Mouse (Mus musculus) hematopoietic stem cell, adult 5-6 weeks (primary cell): ENCODE results near the gene Tmem213. TPM values are rescaled to one million over a fixed set of nuclear protein-coding genes. Genes with fewer than 3 reads are reported as not detected.
A peak's percentile ranks its signal among the peaks of the same experiment; 100 is the strongest.

Experiments
- ATAC-seq, 2 experiments: fragments of 125-278 bp in 1 of 2; replicated peaks in 1 of 2; 2 replicates each; pipeline ENCODE4 v1.8.0; 2016 to 2017; ENCODE audit warnings: inconsistent platforms in 2 of 2, mild to moderate bottlenecking in 2 of 2, moderate number of reproducible peaks in 2 of 2, low read depth in 1 of 2, moderate TSS enrichment in 1 of 2; ENCODE audit not compliant: low FRiP score in 2 of 2, poor library complexity in 2 of 2, severe bottlenecking in 2 of 2, insufficient read depth in 1 of 2, low TSS enrichment in 1 of 2
- total RNA-seq: library from RNA; stranded (forward); fragments of 172-1452, 232-1000 nt; gene quantifications from 2 replicates; pipeline ENCODE4 v1.2.3, GENCODE M21; 2017

Gene Tmem213
- total RNA-seq: not detected in 2 replicates

GRCm38 (mm10) chr6:38109160-38109795 is at the start of gene Tmem213:
Tmem213 (plus strand) TSS chr6:38109255.
- no peak for ATAC-seq

GRCm38 (mm10) chr6:38064621-38065020 is 44.4 kb upstream of the Tmem213 start:
- ATAC-seq: no peak

GRCm38 (mm10) chr6:38065122-38065500 is 43.9 kb upstream of the Tmem213 start:
- peak; percentile 28 to 34; a peak in 1 of 4 replicates for ATAC-seq

- ATAC-seq: peak; percentile 50 to 61; a peak in 2 of 4 replicates
These were observed 43.4 kb upstream of the Tmem213 start for GRCm38 (mm10) chr6:38065501-38066122.

GRCm38 (mm10) chr6:38066215-38066614 is 42.8 kb upstream of the Tmem213 start:
- peak; percentile 76 to 89 for ATAC-seq

- ATAC-seq: no peak
These were observed 37.8 kb upstream of the Tmem213 start for GRCm38 (mm10) chr6:38071256-38071655.

GRCm38 (mm10) chr6:38072137-38072796 is 36.8 kb upstream of the Tmem213 start:
- ATAC-seq: no peak

- no peak for ATAC-seq
These were observed 35.5 kb upstream of the Tmem213 start for GRCm38 (mm10) chr6:38073592-38073991.

GRCm38 (mm10) chr6:38080364-38080763 is 28.7 kb upstream of the Tmem213 start:
- ATAC-seq: no peak

- no peak for ATAC-seq
These were observed 27.2 kb upstream of the Tmem213 start for GRCm38 (mm10) chr6:38081727-38082341.

GRCm38 (mm10) chr6:38083204-38083603 is 25.9 kb upstream of the Tmem213 start:
- no peak for ATAC-seq

GRCm38 (mm10) chr6:38087242-38088026 is 21.6 kb upstream of the Tmem213 start:
- no peak for ATAC-seq

- ATAC-seq: no peak
These were observed 16.5 kb upstream of the Tmem213 start for GRCm38 (mm10) chr6:38092539-38092938.

- no peak for ATAC-seq
These were observed 14.4 kb upstream of the Tmem213 start for GRCm38 (mm10) chr6:38094701-38095100.

- ATAC-seq: no peak
These were observed 12.1 kb upstream of the Tmem213 start for GRCm38 (mm10) chr6:38096961-38097370.

GRCm38 (mm10) chr6:38102216-38102795 is 6.7 kb upstream of the Tmem213 start:
- ATAC-seq: no peak

GRCm38 (mm10) chr6:38103775-38104174 is 5.3 kb upstream of the Tmem213 start:
- no peak for ATAC-seq
